Mouse (Mus musculus) heart, embryonic 13.5 days (tissue): ENCODE data around the gene Myl9. TPM values are rescaled to one million over a fixed set of nuclear protein-coding genes. Genes with fewer than 3 reads are reported as not detected.
"Not testable (repeated sequence)": the region's sequence is repeated elsewhere in the genome, so short reads cannot be mapped to it uniquely, and the experiment has no call there.

Source experiments
- ATAC-seq: fragments of 200-750 bp; cut with Nextera tagmentation; 2 replicates; pipeline ENCODE4 v1.8.0; 2017; ENCODE audit warnings: moderate TSS enrichment; ENCODE audit not compliant: insufficient number of reproducible peaks, low FRiP score, low TSS enrichment; ENCODE audit errors: extremely low read depth
- H3K27ac ChIP-seq: fragments of 300-500 bp; sonication (generic); replicated peaks from 2 replicates; pipeline ENCODE4 v1.5.1; 2015; ENCODE audit warnings: moderate library complexity, mild to moderate bottlenecking, inconsistent platforms
- H3K27me3 ChIP-seq: fragments of 300-500 bp; sonication (generic); replicated peaks from 2 replicates; pipeline ENCODE4 v1.6.1; 2015; ENCODE audit warnings: mild to moderate bottlenecking, inconsistent platforms
- H3K36me3 ChIP-seq: fragments of 300-500 bp; sonication (generic); 2 replicates; pipeline ENCODE4 v1.6.1; 2015; ENCODE audit warnings: mild to moderate bottlenecking, inconsistent platforms
- H3K4me1 ChIP-seq: fragments of 300-500 bp; sonication (generic); 2 replicates; pipeline ENCODE4 v1.6.1; 2015; ENCODE audit warnings: inconsistent platforms
- H3K4me2 ChIP-seq: fragments of 300-500 bp; sonication (generic); 2 replicates; pipeline ENCODE4 v1.6.1; 2015; ENCODE audit warnings: inconsistent platforms, mild to moderate bottlenecking, moderate library complexity
- H3K4me3 ChIP-seq: fragments of 300-500 bp; sonication (generic); 2 replicates; pipeline ENCODE4 v1.5.1; 2015; ENCODE audit warnings: moderate library complexity, mild to moderate bottlenecking, inconsistent platforms
- H3K9ac ChIP-seq: fragments of 300-500 bp; sonication (generic); 2 replicates; pipeline ENCODE4 v1.6.1; 2015; ENCODE audit warnings: inconsistent platforms, mild to moderate bottlenecking, moderate library complexity
- H3K9me3 ChIP-seq: fragments of 300-500 bp; sonication (generic); 2 replicates; pipeline ENCODE4 v1.6.1; 2016; ENCODE audit warnings: inconsistent platforms
- WGBS: fragments of 180-500 bp; shearing (Covaris S2); methylation state at CpG from one replicate; pipeline ENCODE4 v1.1.7; 2015; ENCODE audit warnings: mixed read lengths; 5-methylcytosine and 5-hydroxymethylcytosine counted together
- polyA plus RNA-seq: library from polyadenylated mRNA; unstranded; fragments of >200 nt; fragmentation: Nextera tagmentation; extraction: Ambion mirVana; gene quantifications from 2 replicates; pipeline ENCODE4 v1.2.1, GENCODE M21; 2015

Gene Myl9
- polyA plus RNA-seq, 1 experiment from 2014 or later: 1,696 TPM

DNA sequence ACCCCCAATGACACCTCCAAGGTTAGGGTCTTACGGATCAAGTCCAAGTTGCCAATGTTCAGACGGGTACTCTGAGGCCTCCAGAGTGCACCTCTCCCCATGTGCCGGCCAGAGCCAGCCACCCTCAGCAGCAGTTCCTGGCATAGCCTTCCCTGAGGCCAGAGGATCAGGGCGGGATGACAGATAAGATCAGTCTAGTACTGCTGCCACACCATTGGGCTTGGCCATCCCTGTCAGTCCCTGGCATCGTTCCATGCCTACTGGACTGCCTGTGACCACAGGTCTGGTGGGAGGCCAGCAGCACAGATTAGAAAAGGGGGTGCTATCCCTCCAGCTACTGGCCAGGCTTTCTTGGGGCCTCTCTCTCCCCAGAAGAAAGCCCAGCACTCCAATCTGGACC, 3.8 kb downstream of the Myl9 start:
- WGBS: 54% methylated on average over 5 of the region's 5 CpGs
- peaks cover 90% of the 10 kb centered on the region for H3K4me1 ChIP-seq

DNA sequence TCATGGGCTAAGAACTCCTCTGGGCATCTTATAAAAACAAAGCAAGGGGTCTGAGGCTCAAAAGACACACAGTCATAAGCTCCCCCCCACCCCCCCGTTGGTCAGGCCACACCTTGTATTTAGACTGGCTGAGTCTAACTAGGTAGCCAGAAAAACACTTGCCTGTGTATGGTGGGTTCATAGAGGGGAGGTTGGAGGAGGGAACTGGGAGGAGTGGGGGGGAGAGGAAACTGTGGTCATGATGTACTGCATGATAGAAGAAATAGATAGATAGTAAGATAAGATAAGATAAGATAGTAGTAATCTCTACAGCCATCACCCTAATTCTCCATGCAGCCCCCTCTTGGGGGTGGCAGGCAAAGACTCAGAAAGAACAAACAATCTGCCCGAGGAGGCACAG, 4.3 kb downstream of the Myl9 start:
- no peak for ATAC-seq
- H3K4me3 ChIP-seq: peak overlapping the region; percentile 69
- H3K9ac ChIP-seq: peak overlapping the region; percentile 84
- peaks cover 90% of the 10 kb centered on the region for H3K4me1 ChIP-seq
- peak overlapping the region; percentile 76 for H3K4me2 ChIP-seq
- H3K27me3 ChIP-seq: no peaks in the 10 kb centered on the region
- H3K27ac ChIP-seq: no peak overlapping the region; the same call in 1 of the 2 replicates
- 43% methylated on average over 2 of the region's 2 CpGs for WGBS
- H3K36me3 ChIP-seq: peaks cover 36% of the 10 kb centered on the region
- no peaks in the 10 kb centered on the region for H3K9me3 ChIP-seq

More for the DNA sequence above, 3.8 kb downstream of the Myl9 start:
- H3K4me2 ChIP-seq: peak overlapping the region; percentile 76
- peak overlapping the region; percentile 69 for H3K4me3 ChIP-seq
- peaks cover 36% of the 10 kb centered on the region for H3K36me3 ChIP-seq
- no peak overlapping the region; the same call in 1 of the 2 replicates for H3K27ac ChIP-seq
- H3K27me3 ChIP-seq: no peaks in the 10 kb centered on the region
- ATAC-seq: no peak
- H3K9me3 ChIP-seq: no peaks in the 10 kb centered on the region
- H3K9ac ChIP-seq: peak overlapping the region; percentile 84

DNA sequence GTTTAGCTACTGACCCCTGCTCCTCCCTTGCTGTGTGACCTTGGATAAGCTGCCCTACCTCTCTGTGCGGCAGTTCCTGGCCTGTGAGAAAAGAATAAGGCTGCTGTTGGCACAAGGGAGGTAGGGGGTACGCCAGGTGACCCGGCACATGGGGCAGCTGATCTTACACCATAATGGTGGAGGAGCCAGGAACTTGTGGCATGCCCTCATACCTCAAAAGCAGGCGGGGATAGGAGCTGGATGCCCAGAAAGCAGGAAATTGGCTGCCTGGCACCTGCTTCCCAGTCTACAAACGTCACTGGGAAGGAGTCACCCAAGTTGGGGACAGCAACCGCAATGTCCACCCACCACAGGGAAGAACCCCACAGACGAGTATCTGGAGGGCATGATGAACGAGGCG, 4.9 kb downstream of the Myl9 start:
- Histone ChIP-seq H3K4me1 (peaks cover 85% of the 10 kb centered on the region), H3K9me3 (no peaks in the 10 kb centered on the region), H3K36me3 (peaks cover 36% of the 10 kb centered on the region), H3K9ac (peak overlapping the region; percentile 84; the same call in 1 of the 2 replicates), H3K27me3 (no peaks in the 10 kb centered on the region), H3K4me2 (peak overlapping the region; percentile 76), H3K27ac (no peak overlapping the region), H3K4me3 (peak overlapping the region; percentile 5; the same call in 1 of the 2 replicates)
- 78% methylated on average over 9 of the region's 9 CpGs for WGBS
- ATAC-seq: no peak

DNA sequence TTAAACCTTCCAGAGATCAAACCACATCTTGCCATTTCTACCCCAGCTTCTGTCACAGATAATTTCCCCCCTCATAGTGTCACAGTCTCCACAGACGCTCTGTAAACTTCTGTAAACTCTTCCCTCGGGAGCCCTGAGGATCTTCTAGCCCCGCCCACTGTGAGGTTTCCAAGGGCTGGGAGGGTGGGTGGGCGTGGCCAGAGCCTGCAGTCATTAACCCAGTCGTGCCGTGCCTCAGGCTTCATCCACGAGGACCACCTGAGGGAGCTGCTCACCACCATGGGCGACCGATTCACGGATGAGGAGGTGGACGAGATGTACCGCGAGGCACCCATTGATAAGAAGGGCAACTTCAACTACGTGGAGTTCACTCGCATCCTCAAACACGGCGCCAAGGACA, 5.5 kb downstream of the Myl9 start:
- 20% methylated on average over 17 of the region's 17 CpGs for WGBS
- H3K4me3 ChIP-seq: 0 out of 2 replicates have a peak overlapping the region, but pooled peaks have one; percentile 10
- H3K27ac ChIP-seq: no peak overlapping the region
- no peaks in the 10 kb centered on the region for H3K27me3 ChIP-seq
- no peaks in the 10 kb centered on the region for H3K9me3 ChIP-seq
- H3K9ac ChIP-seq: no peak overlapping the region
- peaks cover 80% of the 10 kb centered on the region for H3K4me1 ChIP-seq
- peaks cover 36% of the 10 kb centered on the region for H3K36me3 ChIP-seq
- ATAC-seq: peak; percentile 52
- peak overlapping the region; percentile 76 for H3K4me2 ChIP-seq

DNA sequence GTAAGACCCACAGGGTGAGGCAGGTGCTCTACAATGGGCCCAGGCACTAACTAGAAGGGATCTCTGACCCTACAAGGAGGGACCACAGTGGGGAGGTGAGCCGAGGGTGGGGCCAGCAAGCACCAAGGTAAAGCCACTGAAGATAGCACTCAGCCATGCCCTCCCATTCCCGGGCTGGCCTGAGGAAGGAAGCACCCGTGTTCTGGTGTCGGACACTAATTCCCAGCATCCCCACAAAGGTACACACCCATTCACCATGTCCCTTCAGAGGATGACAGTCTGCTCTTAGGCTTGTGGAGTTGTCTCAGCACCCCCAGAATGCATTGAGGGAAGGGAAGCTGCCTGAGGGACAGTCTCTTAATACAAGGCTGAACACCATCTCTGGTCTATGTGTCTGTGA, 6.1 kb downstream of the Myl9 start:
- Histone ChIP-seq H3K36me3 (peaks cover 36% of the 10 kb centered on the region), H3K4me2 (peak overlapping the region; percentile 76), H3K27ac (no peak overlapping the region), H3K4me3 (0 out of 2 replicates have a peak overlapping the region, but pooled peaks have one; percentile 10), H3K27me3 (no peaks in the 10 kb centered on the region), H3K4me1 (peaks cover 77% of the 10 kb centered on the region), H3K9ac (0 out of 2 replicates have a peak overlapping the region, but pooled peaks have one; percentile 10), H3K9me3 (no peaks in the 10 kb centered on the region)
- no peak for ATAC-seq
- WGBS: 53% methylated on average over 4 of the region's 4 CpGs

DNA sequence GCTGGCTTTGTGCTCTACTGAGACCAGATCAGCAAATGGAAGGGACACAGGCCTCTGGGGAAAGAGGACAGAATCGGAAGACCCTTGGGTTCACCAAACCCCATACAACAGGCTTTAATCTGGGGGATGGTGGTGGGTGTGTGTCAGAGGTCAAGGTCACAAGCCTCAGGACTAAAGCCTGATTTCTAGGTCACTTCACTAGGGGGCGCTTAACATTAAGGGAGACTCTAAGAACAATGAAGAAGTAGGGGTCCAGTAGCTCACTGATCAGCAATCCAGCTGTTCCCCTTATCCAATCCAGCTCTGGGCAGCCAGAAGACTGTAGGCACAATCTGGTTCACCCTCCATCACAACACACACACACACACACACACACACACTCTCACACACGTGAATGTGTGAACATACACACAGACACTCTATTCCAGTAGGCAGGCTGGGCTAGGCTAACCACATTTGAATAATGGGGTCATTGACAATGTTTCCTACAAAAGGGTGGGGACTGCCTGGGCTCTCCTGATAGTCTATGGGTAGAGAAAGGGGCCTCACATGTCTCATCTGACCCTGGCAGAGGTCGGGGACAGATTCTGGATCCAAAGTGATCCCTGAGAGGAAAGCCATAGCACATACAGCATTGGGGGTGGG, 6.7 kb downstream of the Myl9 start:
- H3K4me2 ChIP-seq: no peak overlapping the region
- peak overlapping the region; percentile 60 for H3K27ac ChIP-seq
- ATAC-seq: no peak
- no peaks in the 10 kb centered on the region for H3K27me3 ChIP-seq
- H3K4me3 ChIP-seq: no peak overlapping the region
- H3K9me3 ChIP-seq: 0 out of 2 replicates have a peak, but pooled peaks cover 3% of the 10 kb centered on the region
- peaks cover 74% of the 10 kb centered on the region for H3K4me1 ChIP-seq
- peaks cover 36% of the 10 kb centered on the region for H3K36me3 ChIP-seq
- 0 out of 2 replicates have a peak overlapping the region, but pooled peaks have one; percentile 14 for H3K9ac ChIP-seq
- WGBS: 56% methylated on average over 4 of the region's 4 CpGs

DNA sequence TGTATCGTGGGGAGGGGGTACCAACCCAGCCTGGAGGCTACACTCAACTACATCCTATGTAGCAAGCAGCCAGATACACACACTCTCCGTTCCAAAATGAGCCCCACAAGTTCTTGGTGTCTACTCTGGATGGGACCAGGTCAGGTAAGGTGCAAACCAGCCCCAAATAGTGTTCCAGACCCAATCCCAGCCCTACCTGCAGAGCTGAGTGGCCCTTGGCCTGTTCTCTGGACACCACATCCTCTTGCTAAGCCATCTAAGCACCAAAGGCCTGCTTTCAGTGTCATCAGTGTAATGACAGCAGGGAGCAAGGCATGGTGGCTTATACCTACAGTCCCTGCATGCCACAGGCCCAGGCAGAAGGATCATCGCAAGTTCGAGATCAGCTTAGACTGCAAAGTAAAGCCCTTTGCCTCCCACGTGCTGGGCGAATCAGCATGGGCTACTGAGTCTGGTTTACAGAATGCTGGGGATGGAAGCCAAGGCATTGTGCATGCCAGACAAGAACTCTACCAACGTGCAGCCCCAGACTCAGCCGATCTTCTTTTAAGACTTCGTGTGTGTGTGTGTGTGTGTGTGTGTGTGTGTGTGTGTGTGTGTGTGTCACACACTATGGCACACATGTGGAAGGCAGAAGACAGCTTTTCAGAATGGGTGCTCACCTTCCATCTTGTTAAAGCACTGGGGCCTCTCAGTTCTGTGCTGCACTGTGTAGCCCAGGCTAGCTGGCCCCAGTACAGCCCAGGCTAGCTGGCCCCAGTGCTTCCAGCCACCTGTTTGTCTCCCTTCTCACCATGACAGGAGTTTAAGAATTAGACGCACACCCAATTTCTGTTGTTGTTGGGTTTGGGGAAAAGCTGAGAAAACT, 7.5 kb downstream of the Myl9 start:
- Histone ChIP-seq H3K36me3 (peaks cover 36% of the 10 kb centered on the region), H3K27ac (peak overlapping the region; percentile 60), H3K9ac (peak overlapping the region; percentile 1; the same call in 1 of the 2 replicates), H3K4me1 (peaks cover 67% of the 10 kb centered on the region), H3K4me2 (peak overlapping the region; percentile 26; the same call in 1 of the 2 replicates), H3K9me3 (0 out of 2 replicates have a peak, but pooled peaks cover 3% of the 10 kb centered on the region), H3K27me3 (no peaks in the 10 kb centered on the region), H3K4me3 (no peak overlapping the region)
- 74% methylated on average over 10 of the region's 10 CpGs for WGBS
- no peak for ATAC-seq

DNA sequence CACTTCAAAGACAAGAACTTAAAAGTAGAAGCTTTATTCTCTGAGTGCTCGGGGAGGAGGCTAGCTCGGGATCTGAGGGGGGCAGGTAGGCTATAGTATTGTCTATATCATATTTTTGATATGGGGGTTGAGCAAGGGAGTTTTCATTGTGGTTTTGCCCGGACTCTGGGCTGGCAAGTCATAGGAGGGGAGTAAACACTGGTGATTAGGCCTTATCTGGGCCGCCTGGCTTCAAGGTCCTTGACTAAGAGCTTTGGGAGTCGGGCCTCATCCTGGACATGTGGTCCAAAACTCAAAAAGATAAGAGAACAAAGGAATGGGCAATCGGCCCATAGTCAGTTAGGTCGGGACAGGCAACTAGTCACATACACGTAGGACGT, 8.1 kb downstream of the Myl9 start:
- peak; percentile 27; the same call in 1 of the 2 replicates for ATAC-seq
- no peaks in the 10 kb centered on the region for H3K27me3 ChIP-seq
- 0 out of 2 replicates have a peak, but pooled peaks cover 3% of the 10 kb centered on the region for H3K9me3 ChIP-seq
- peaks cover 35% of the 10 kb centered on the region for H3K36me3 ChIP-seq
- H3K9ac ChIP-seq: peak overlapping the region; percentile 1; the same call in 1 of the 2 replicates
- H3K4me3 ChIP-seq: no peak overlapping the region
- H3K4me2 ChIP-seq: peak overlapping the region; percentile 26
- H3K27ac ChIP-seq: peak overlapping the region; percentile 60
- WGBS: 18% methylated on average over 9 of the region's 9 CpGs
- H3K4me1 ChIP-seq: peaks cover 62% of the 10 kb centered on the region

DNA sequence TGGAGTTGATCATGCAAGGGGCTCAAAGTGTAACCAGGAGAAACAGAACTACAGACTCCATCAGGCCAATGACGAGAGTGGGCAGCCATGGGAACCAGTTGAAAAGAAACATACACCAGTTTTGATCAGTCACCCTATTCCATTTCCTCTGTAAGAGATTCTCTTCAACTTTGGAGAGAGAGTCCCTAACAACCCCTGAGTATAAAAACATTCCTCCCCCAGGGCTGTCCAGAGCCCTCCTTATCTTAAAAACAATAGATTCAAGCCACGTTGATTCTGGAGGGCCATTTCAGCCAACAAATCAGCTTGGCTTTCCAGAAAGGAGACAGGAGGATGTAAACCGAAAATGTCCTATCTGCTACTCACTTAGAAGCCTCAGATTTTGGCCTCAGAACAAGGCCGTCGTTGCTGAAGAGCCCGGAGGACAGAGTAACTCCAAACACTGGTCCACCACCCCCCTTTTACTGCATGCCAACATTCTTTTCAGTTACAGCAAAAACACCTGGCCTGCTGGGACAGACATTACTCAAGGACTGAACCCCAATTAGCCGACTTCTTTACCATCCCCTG, 8.9 kb downstream of the Myl9 start:
- peaks cover 27% of the 10 kb centered on the region for H3K36me3 ChIP-seq
- no peaks in the 10 kb centered on the region for H3K27me3 ChIP-seq
- peaks cover 54% of the 10 kb centered on the region for H3K4me1 ChIP-seq
- H3K4me3 ChIP-seq: no peak overlapping the region
- peak overlapping the region; percentile 26 for H3K4me2 ChIP-seq
- H3K9ac ChIP-seq: no peak overlapping the region
- H3K27ac ChIP-seq: peak overlapping the region; percentile 60
- no peak for ATAC-seq
- 0 out of 2 replicates have a peak, but pooled peaks cover 3% of the 10 kb centered on the region for H3K9me3 ChIP-seq
- WGBS: 34% methylated on average over 7 of the region's 7 CpGs

DNA sequence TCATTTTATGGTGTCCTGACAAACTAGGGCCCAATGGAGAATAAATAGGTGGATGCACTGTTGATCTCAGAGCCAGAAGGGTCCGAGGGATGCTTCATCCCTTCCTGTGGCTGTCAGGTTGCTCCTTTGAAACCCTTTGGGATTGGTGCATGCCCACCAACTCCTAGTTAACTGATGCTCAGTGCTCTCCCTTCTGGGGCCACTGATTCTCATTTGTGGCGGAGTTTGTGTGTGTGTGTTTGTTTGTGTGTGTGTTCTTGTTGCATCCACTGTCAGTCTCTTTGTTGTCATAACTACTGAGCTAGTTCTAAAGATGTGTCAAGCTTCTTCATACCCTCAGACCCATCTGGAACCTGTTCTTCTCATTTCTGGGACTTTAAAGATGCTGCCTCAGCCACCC, 9.7 kb downstream of the Myl9 start:
- ATAC-seq: no peak
- no peak overlapping the region for H3K4me2 ChIP-seq
- 0 out of 2 replicates have a peak, but pooled peaks cover 3% of the 10 kb centered on the region for H3K9me3 ChIP-seq
- H3K9ac ChIP-seq: no peak overlapping the region
- H3K36me3 ChIP-seq: peaks cover 19% of the 10 kb centered on the region
- WGBS: 89% methylated on average over 2 of the region's 2 CpGs
- peaks cover 46% of the 10 kb centered on the region for H3K4me1 ChIP-seq
- H3K4me3 ChIP-seq: no peak overlapping the region
- H3K27me3 ChIP-seq: no peaks in the 10 kb centered on the region
- no peak overlapping the region for H3K27ac ChIP-seq

DNA sequence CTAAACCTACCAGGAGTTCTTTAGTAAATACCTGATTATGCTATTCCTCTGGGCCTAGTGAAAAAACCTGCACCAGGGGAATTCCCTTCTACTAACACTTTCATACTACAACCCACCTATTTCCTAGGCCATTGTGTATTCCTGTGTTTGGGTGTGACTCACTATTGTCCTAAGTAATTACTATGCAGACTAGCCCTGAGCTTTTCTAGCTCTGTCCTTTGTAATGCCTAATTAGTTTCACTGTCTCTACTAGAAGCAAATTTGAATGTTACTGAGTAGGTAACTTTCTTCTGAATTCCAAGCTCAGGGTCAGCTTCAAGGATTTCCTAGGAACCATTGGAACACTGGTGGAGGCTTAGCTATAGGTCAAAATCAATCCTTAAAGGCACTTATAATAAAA, 11.1 kb downstream of the Myl9 start:
- not testable (repeated sequence) for H3K4me3 ChIP-seq, H3K36me3 ChIP-seq, H3K27me3 ChIP-seq, ATAC-seq, H3K9me3 ChIP-seq, H3K4me2 ChIP-seq, H3K27ac ChIP-seq, H3K9ac ChIP-seq
- H3K4me1 ChIP-seq: peaks cover 32% of the 10 kb centered on the region
